Mouse (Mus musculus): ENCODE measurements around the gene Xlr3b. TPM values are rescaled to one million over a fixed set of nuclear protein-coding genes. Genes with fewer than 3 reads are reported as not detected.
"Not testable (repeated sequence)": the region's sequence is repeated elsewhere in the genome, so short reads cannot be mapped to it uniquely, and the experiment has no call there.

Gene Xlr3b
- not detected in 2 replicates for polyA plus RNA-seq (2012)

DNA sequence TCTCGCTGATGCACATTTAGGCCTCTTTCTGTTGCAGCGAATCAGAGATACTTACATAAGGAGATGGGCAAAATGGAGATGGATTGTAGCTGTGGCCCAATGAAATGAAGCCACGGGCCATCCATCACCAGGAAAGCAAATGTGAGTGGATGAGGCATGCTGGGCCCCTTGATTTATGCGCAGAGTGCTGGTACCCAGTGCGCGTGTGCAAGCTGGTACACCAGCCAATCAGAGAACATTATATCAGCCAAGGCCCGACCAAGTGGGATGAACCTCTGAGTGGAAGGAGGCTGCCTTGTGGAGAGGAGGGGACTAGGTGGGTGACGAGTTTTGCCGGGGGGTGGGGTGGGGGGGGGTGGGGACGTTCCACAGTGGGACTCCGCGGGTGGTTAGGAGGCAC, at the start of gene Xlr3b:
Gene Xlr3b (plus strand): TSS at position 274 of the 400 bp plus-strand sequence.
- not testable (repeated sequence) for TF ChIP-seq GATA1 (IDR thresholded peaks at IDR 0.05; ENCODE audit: low read length)

DNA sequence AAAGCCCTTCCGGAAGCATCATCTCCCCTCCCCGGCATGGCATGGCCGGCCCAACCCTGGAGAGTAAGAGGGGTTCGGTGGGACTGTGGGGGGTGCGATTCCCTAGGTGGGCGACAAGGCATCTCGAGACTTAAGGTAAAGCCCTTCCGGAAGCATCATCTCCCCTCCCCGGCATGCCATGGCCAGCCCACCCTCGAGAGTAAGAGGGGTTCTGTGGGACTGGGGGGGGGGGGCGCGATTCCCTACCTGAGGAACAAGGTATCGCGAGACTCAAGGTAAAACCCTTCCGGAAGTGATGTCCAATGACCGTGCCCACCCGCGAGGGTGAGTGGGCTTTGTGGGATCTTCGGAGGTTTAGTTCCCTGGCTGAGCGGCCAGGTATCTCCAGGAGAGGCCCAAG, 43.5 kb upstream of the Xlr3b start, which contains the start of gene Xlr5b:
Gene Xlr5b (plus strand): TSS at position 301 of the 400 bp plus-strand sequence.
- TF ChIP-seq GATA1 (IDR thresholded peaks at IDR 0.05; ENCODE audit: low read length) = not testable (repeated sequence)

GRCm38 (mm10) chrX:73149350-73149749, 42.7 kb upstream of the Xlr3b start, which contains the start of gene DXBay18:
TSS of gene DXBay18 (minus strand) at chrX:73149450.
- not testable (repeated sequence) for TF ChIP-seq GATA1 (IDR thresholded peaks at IDR 0.05; ENCODE audit: low read length)

DNA sequence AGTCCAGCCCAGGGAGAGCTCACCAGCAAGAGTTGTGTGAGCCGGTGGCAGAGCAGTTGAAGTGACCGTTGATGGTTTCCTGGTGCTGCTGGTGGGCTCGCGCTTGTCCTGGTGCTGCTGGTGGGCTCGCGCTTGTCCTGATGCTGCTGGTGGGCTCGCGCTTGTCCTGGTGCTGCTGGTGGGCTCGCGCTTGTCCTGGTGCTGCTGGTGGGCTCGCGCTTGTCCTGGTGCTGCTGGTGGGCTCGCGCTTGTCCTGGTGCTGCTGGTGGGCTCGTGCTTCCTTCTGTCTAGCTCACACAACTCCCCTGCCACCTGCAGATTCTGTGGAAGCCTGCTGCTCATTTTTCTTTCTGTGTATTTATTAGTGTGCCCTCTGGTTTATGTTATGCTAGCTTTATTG, 15.1 kb upstream of the Xlr3b start, which contains the start of gene Spin2d:
Gene Spin2d (minus strand): TSS at position 101 of the 400 bp plus-strand sequence.
- not testable (repeated sequence) for TF ChIP-seq GATA1 (IDR thresholded peaks at IDR 0.05; ENCODE audit: low read length)

GRCm38 (mm10) chrX:73213819-73214564, 22.0 kb downstream of the Xlr3b start, which contains the start of gene Xlr4b:
TSS of gene Xlr4b (plus strand) at chrX:73214333.
- not testable (repeated sequence) for TF ChIP-seq GATA1 (IDR thresholded peaks at IDR 0.05; ENCODE audit: low read length)

DNA sequence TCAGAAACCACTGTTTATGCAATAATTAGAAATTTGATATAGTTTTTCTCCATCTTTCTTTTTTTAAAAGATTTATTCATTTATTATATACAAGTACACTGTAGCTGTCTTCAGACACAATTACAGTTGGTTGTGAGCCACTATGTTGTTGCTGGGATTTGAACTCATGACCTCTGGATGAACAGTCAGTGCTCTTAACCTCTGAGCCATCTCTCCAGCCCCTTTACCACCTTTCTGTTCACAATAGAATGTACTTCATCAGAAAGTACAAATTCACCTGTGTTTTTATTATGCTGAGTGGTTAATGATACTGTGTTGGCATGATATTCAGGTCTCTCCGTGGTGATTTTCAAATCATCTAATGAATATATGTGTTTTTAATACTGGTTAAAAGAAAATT, 33.4 kb downstream of the Xlr3b start:
- no peak for TF ChIP-seq GATA1 (IDR thresholded peaks at IDR 0.05; ENCODE audit: low read length)

GRCm38 (mm10) chrX:73227914-73228605, 36.1 kb downstream of the Xlr3b start, which contains the start of gene F8a:
TSS of gene F8a (plus strand) at chrX:73228291.
- no peak for TF ChIP-seq GATA1 (IDR thresholded peaks at IDR 0.05; ENCODE audit: low read length)

GRCm38 (mm10) chrX:73228606-73229214, 36.7 kb downstream of the Xlr3b start:
- no peak for TF ChIP-seq GATA1 (IDR thresholded peaks at IDR 0.05; ENCODE audit: low read length)

- TF ChIP-seq GATA1 (IDR thresholded peaks at IDR 0.05; ENCODE audit: low read length) = no peak
These were observed 37.3 kb downstream of the Xlr3b start for GRCm38 (mm10) chrX:73229288-73229687.

DNA sequence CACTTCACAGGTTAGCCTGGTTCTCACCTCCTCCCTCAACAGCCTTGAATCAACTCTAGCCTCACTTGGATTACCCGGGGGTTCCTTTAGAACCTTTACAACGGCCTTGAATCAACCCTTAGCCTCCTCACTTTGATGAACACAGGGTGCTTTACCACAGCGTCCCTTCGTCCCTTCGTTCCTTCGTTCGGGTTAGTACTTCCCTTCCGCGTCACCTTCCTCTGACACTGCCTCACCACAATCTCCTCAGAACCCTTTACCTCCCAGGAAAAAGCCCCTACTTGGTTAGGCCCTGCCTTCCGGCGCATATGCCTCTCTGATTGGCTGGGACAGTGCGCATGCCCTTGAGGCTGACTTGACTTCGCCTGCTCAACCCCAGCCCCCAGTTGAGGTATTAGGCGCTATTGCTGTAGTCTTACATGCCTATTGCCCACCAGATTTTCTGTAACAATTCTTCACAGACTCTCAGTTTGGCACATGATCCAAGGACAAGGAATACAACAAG, 50.9 kb downstream of the Xlr3b start, which contains the start of gene Xlr4c:
Gene Xlr4c (minus strand): TSS at position 310 of the 505 bp plus-strand sequence.
- TF ChIP-seq GATA1 (IDR thresholded peaks at IDR 0.05; ENCODE audit: low read length) = not testable (repeated sequence)

Other genes with a start within 250 kb of the Xlr3b start
- 0.02 and 0.05 TPM in 2 replicates for gene Zfp185, start 204.9 kb upstream of the Xlr3b start, polyA plus RNA-seq (2012)
- 0.03 TPM in 1 of 2 replicates, not detected in the other for gene Pnma5, start 155.1 kb upstream of the Xlr3b start, polyA plus RNA-seq (2012)
- not detected in 2 replicates for gene Pnma3, start 127.4 kb upstream of the Xlr3b start, polyA plus RNA-seq (2012)
- gene Xlr4a, start 109.7 kb upstream of the Xlr3b start, polyA plus RNA-seq (2012) = not detected in 2 replicates
- gene Xlr3a, start 95.1 kb upstream of the Xlr3b start, polyA plus RNA-seq (2012) = not detected in 2 replicates
- not detected in 2 replicates for gene Gm14685, start 75.2 kb upstream of the Xlr3b start, polyA plus RNA-seq (2012)
- gene Xlr5b, start 43.4 kb upstream of the Xlr3b start, polyA plus RNA-seq (2012) = not detected in 2 replicates
- not detected in 2 replicates for gene DXBay18, start 42.8 kb upstream of the Xlr3b start, polyA plus RNA-seq (2012)
- not detected in 2 replicates for gene Spin2d, start 15.2 kb upstream of the Xlr3b start, polyA plus RNA-seq (2012)
- gene Xlr4b, start 22.1 kb downstream of the Xlr3b start, polyA plus RNA-seq (2012) = not detected in 2 replicates
- 19.2 and 21.6 TPM in 2 replicates for gene F8a, start 36.1 kb downstream of the Xlr3b start, polyA plus RNA-seq (2012)
- not detected in 2 replicates for gene Xlr4c, start 50.9 kb downstream of the Xlr3b start, polyA plus RNA-seq (2012)
- gene Xlr3c, start 73.2 kb downstream of the Xlr3b start, polyA plus RNA-seq (2012) = not detected in 2 replicates
- not detected in 2 replicates for gene Xlr5a, start 100.8 kb downstream of the Xlr3b start, polyA plus RNA-seq (2012)
- gene Xlr5c, start 100.8 kb downstream of the Xlr3b start, polyA plus RNA-seq (2012) = not detected in 2 replicates
- gene Gm45015, start 144.6 kb downstream of the Xlr3b start, polyA plus RNA-seq (2012) = not detected in 2 replicates
- gene Zfp275, start 150.4 kb downstream of the Xlr3b start, polyA plus RNA-seq (2012) = 2.1 and 2.3 TPM in 2 replicates
- gene Gm18336, start 206.5 kb downstream of the Xlr3b start, polyA plus RNA-seq (2012) = not detected in 2 replicates
- gene Zfp92, start 218.9 kb downstream of the Xlr3b start, polyA plus RNA-seq (2012) = not detected in 2 replicates
- not detected in 2 replicates for gene Trex2, start 243.1 kb downstream of the Xlr3b start, polyA plus RNA-seq (2012)